Mouse (Mus musculus) hindbrain, embryonic 10.5 days (tissue): Measurements from ENCODE around the gene Cyp3a16. TPM values are rescaled to one million over a fixed set of nuclear protein-coding genes. Genes with fewer than 3 reads are reported as not detected.
"Not testable (repeated sequence)": the region's sequence is repeated elsewhere in the genome, so short reads cannot be mapped to it uniquely, and the experiment has no call there.

ENCODE experiments used
- DNase-seq: peaks from one replicate; pipeline ENCODE4 v3.0.0-alpha.2; 2017; ENCODE audit warnings: low spot score
- H3K27ac ChIP-seq: fragments of 300-500 bp; sonication (generic); 2 replicates; pipeline ENCODE4 v1.5.1; 2016; ENCODE audit warnings: mild to moderate bottlenecking, moderate library complexity
- H3K27me3 ChIP-seq: fragments of 300-500 bp; sonication (generic); 2 replicates; pipeline ENCODE4 v1.6.1; 2016; ENCODE audit warnings: mild to moderate bottlenecking; ENCODE audit not compliant: poor library complexity, insufficient read depth, severe bottlenecking
- H3K36me3 ChIP-seq: fragments of 300-500 bp; sonication (generic); 2 replicates; pipeline ENCODE4 v1.6.1; 2016; ENCODE audit warnings: mild to moderate bottlenecking, moderate library complexity
- H3K4me1 ChIP-seq: fragments of 300-500 bp; sonication (generic); replicated peaks from 2 replicates; pipeline ENCODE4 v1.6.1; 2016; ENCODE audit warnings: mild to moderate bottlenecking
- H3K4me3 ChIP-seq: fragments of 300-500 bp; sonication (generic); 2 replicates; pipeline ENCODE4 v1.5.1; 2016; ENCODE audit warnings: mild to moderate bottlenecking, moderate library complexity
- H3K9me3 ChIP-seq: fragments of 300-500 bp; sonication (generic); 2 replicates; pipeline ENCODE4 v1.6.1; 2016; ENCODE audit warnings: mild to moderate bottlenecking, moderate library complexity
- WGBS: fragments of 180-500 bp; shearing (Covaris S2); methylation state at CpG from one replicate; pipeline ENCODE4 v1.1.7; 2016; 5-methylcytosine and 5-hydroxymethylcytosine counted together
- polyA plus RNA-seq: library from polyadenylated mRNA; unstranded; fragments of >200 nt; fragmentation: Nextera tagmentation; extraction: Ambion mirVana; gene quantifications from 2 replicates; pipeline ENCODE4 v1.2.1, GENCODE M21; 2016

Cyp3a16 gene
- not detected in 2 replicates for polyA plus RNA-seq

DNA sequence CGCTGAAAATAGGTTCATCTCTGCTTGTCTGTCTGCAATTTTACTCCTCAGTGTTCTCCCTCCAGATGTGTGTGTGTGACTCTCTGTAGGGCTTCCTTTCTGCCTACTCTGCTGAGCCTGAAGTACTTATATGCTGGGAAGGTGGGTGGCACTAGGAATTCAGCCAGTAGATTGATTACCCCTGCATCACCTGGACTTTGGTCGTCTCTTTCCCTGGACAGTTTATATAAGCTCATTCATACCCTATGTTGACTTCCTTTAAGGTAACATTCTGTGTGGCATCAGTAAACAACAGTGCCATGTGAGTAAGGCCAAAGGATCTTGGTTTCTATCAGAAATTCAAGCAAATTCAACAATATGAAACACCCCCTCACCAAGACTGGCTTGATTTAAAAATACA lies at the start of gene Cyp3a16:
TSS of gene Cyp3a16 (minus strand) at position 101 of the 400 bp plus-strand sequence.
- not testable (repeated sequence) for H3K36me3 ChIP-seq, H3K4me1 ChIP-seq, H3K27me3 ChIP-seq, H3K4me3 ChIP-seq, DNase-seq, H3K27ac ChIP-seq
- peaks cover 59% of the 10 kb centered on the region for H3K9me3 ChIP-seq
- WGBS = 76% methylated on average over 2 of the region's 2 CpGs

GRCm38 (mm10) chr5:145490300-145490699 lies 20.8 kb upstream of the Cyp3a16 start:
- Histone ChIP-seq H3K4me1 (no peaks in the 10 kb centered on the region), H3K4me3 (no peak overlapping the region), H3K27me3 (no peaks in the 10 kb centered on the region), H3K36me3 (no peaks in the 10 kb centered on the region), H3K27ac (no peak overlapping the region), H3K9me3 (no peaks in the 10 kb centered on the region)
- no CpG with 5 or more reads among the region's 6 CpGs for WGBS
- no peak for DNase-seq

GRCm38 (mm10) chr5:145464304-145465088 lies 5.0 kb downstream of the Cyp3a16 start:
- H3K9me3 ChIP-seq = peaks cover 49% of the 10 kb centered on the region
- H3K4me3 ChIP-seq = no peak overlapping the region
- H3K36me3 ChIP-seq = no peaks in the 10 kb centered on the region
- H3K27me3 ChIP-seq = no peaks in the 10 kb centered on the region
- WGBS = 62% methylated on average over 5 of the region's 5 CpGs
- no peak for DNase-seq
- H3K27ac ChIP-seq = no peak overlapping the region
- no peaks in the 10 kb centered on the region for H3K4me1 ChIP-seq

DNA sequence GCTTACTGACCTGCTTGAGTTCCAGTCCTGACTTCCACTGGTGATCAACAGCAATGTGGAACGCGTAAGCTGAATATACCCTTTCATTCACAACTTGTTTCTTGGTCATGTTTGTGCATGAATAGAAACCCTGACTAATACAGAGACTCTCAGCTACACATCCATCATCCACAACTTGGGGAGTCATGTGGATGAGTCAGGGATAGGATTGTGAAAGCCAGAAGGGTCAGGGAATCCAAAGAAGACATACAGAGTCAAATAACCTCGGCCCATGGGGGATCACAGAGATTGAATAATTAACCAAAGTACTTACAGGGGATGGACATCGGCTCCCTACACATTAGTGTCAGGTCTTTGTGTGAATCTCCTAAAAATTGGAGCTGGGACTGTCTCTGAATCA lies 7.2 kb downstream of the Cyp3a16 start:
- Histone ChIP-seq H3K4me1 (no peaks in the 10 kb centered on the region), H3K4me3 (no peak overlapping the region), H3K27ac (no peak overlapping the region), H3K9me3 (peaks cover 49% of the 10 kb centered on the region), H3K27me3 (no peaks in the 10 kb centered on the region), H3K36me3 (no peaks in the 10 kb centered on the region)
- DNase-seq = no peak
- 78% methylated on average over 4 of the region's 4 CpGs for WGBS

DNA sequence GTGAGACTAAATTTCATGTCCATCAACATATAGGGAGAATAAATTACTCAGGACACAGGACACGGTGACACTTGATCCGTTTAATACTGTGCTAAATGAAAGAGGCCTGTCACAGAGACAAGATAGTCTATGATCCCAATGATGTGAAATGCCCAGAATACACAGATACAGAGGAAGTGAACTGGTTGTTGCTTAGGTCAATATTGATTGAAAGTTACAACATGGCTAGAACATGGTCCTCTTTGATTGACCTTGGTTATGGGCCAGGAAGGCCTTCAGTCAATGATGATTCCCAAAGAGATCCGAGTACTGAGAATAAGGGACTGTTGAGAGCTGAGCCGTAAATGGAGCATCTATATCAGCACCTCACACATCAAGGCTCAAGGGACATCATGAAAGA lies 15.1 kb downstream of the Cyp3a16 start:
- H3K4me3 ChIP-seq = no peak overlapping the region
- H3K4me1 ChIP-seq = no peaks in the 10 kb centered on the region
- no peaks in the 10 kb centered on the region for H3K27me3 ChIP-seq
- no peaks in the 10 kb centered on the region for H3K36me3 ChIP-seq
- 87% methylated on average over 4 of the region's 4 CpGs for WGBS
- no peak for DNase-seq
- H3K9me3 ChIP-seq = peaks cover 78% of the 10 kb centered on the region
- no peak overlapping the region for H3K27ac ChIP-seq

GRCm38 (mm10) chr5:145433688-145434087 lies 35.8 kb downstream of the Cyp3a16 start:
- Histone ChIP-seq H3K36me3 (no peaks in the 10 kb centered on the region), H3K4me1 (no peaks in the 10 kb centered on the region), H3K27me3 (no peaks in the 10 kb centered on the region), H3K4me3 (no peak overlapping the region), H3K9me3 (peaks cover 55% of the 10 kb centered on the region), H3K27ac (no peak overlapping the region)
- 73% methylated on average over 1 of the region's 1 CpGs for WGBS
- DNase-seq = no peak

DNA sequence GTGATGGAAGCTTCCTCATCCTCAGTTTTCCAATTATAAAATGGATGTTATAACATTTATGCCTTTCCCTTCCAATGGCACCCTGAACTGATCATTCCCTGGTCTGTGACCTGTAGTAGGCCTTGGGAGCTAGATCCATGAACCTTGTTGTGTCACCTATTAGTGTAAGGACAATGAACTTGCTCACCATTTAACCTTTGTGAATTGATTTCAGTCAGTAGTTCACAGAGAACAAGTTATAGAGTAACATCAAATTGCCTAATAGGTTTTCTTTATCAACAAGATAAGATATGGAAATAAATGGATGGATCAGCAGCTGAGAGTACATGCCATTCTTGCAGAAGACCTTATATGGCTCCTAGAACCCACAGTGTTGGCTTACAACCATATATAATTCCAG lies 38.5 kb downstream of the Cyp3a16 start:
- no peaks in the 10 kb centered on the region for H3K36me3 ChIP-seq
- H3K27me3 ChIP-seq = no peaks in the 10 kb centered on the region
- peaks cover 50% of the 10 kb centered on the region for H3K9me3 ChIP-seq
- no peaks in the 10 kb centered on the region for H3K4me1 ChIP-seq
- DNase-seq = no peak
- H3K4me3 ChIP-seq = no peak overlapping the region
- no peak overlapping the region for H3K27ac ChIP-seq

DNA sequence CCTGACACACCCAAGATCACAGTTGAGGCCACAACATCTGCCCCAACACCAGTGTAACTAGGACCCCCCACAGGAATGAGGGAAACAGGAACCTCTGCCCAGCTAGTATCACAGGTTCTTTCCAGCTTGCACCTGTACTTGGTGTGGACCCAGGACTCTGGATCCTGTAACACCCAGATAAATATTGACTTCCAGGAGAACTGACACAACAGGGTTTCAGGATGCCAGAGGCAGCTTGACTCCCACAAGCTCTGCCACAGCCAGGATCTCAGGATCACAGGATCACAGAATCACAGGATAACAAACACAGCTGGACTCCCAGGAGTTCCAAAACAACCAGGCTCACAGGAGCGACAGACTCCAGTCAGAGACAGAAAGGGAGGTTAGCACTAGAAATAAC lies 47.2 kb downstream of the Cyp3a16 start:
- no peak overlapping the region for H3K4me3 ChIP-seq
- H3K4me1 ChIP-seq = no peaks in the 10 kb centered on the region
- no peaks in the 10 kb centered on the region for H3K27me3 ChIP-seq
- H3K36me3 ChIP-seq = no peaks in the 10 kb centered on the region
- no peak for DNase-seq
- H3K27ac ChIP-seq = no peak overlapping the region
- H3K9me3 ChIP-seq = peaks cover 36% of the 10 kb centered on the region
- 66% methylated on average over 1 of the region's 1 CpGs for WGBS

GRCm38 (mm10) chr5:145415416-145415815 lies 54.1 kb downstream of the Cyp3a16 start:
- not testable (repeated sequence) for H3K36me3 ChIP-seq, H3K4me1 ChIP-seq, DNase-seq, H3K27ac ChIP-seq, H3K4me3 ChIP-seq, H3K27me3 ChIP-seq
- H3K9me3 ChIP-seq = peaks cover 54% of the 10 kb centered on the region
- 89% methylated on average over 9 of the region's 9 CpGs for WGBS

Other genes with a start within 250 kb of the Cyp3a16 start
- 32.0 and 32.7 TPM in 2 replicates for gene Zfp655, start 238.0 kb downstream of the Cyp3a16 start, polyA plus RNA-seq
- 0.25 and 0.95 TPM in 2 replicates for gene Zscan25, start 189.2 kb downstream of the Cyp3a16 start, polyA plus RNA-seq
- gene Cyp3a57, start 124.4 kb downstream of the Cyp3a16 start, polyA plus RNA-seq = not detected in 2 replicates
- gene Cyp3a41b, start 115.0 kb upstream of the Cyp3a16 start, polyA plus RNA-seq = not detected in 2 replicates